Mouse (Mus musculus) small intestine, adult 2 months (tissue): ENCODE measurements at regions not wholly inside any gene's neighbourhood (a gene's known extent, or its start where the extent isn't known, plus 50 kb on each side); places are given as distances from the start of the nearest gene placed in this dataset.

ENCODE experiments used
- H3K27ac ChIP-seq: fragments of 200-500 bp; 2 replicates; pipeline ENCODE4 v1.5.1; 2012; ENCODE audit warnings: low read depth, low read length, control low read depth, inconsistent platforms; ENCODE audit not compliant: insufficient read depth
- H3K27me3 ChIP-seq: fragments of 200-500 bp; 2 replicates; pipeline ENCODE4 v1.6.1; 2012; ENCODE audit warnings: mild to moderate bottlenecking, moderate library complexity, low read length, inconsistent platforms; ENCODE audit not compliant: control insufficient read depth, insufficient read depth
- H3K36me3 ChIP-seq: fragments of 200-500 bp; 2 replicates; pipeline ENCODE4 v1.6.1; 2012; ENCODE audit warnings: mild to moderate bottlenecking, low read length, control low read depth, inconsistent platforms; ENCODE audit not compliant: control insufficient read depth, insufficient read depth
- H3K4me1 ChIP-seq: fragments of 200-500 bp; 2 replicates; pipeline ENCODE4 v1.6.1; 2012; ENCODE audit warnings: low read length, inconsistent platforms, mixed read lengths; ENCODE audit not compliant: control insufficient read depth, insufficient read depth, insufficient read length
- H3K4me3 ChIP-seq: fragments of 200-500 bp; 2 replicates; pipeline ENCODE4 v1.5.1; 2012; ENCODE audit warnings: low read depth, mild to moderate bottlenecking, control low read depth, inconsistent platforms, low read length, moderate library complexity
- CTCF ChIP-seq: fragments of 200-500 bp; IDR thresholded peaks from 2 replicates; pipeline ENCODE4 v1.5.1; 2012; ENCODE audit warnings: low read depth, mild to moderate bottlenecking, control low read depth, inconsistent platforms, low read length, moderate library complexity, mixed read lengths; ENCODE audit not compliant: insufficient replicate concordance, insufficient read length; ENCODE audit errors: extremely low read depth
- POLR2A ChIP-seq: fragments of 200-500 bp; IDR thresholded peaks from 2 replicates; pipeline ENCODE4 v1.6.1; 2012; ENCODE audit warnings: low read depth, mild to moderate bottlenecking, control low read depth, inconsistent platforms, low read length, moderate library complexity
- WGBS: fragments of 180-500 bp; shearing (Covaris S2); methylation state at CpG from one replicate; pipeline ENCODE4 v1.1.7; 2018; 5-methylcytosine and 5-hydroxymethylcytosine counted together

GRCm38 (mm10) chr17:31777751-31778150, 77.9 kb downstream of the Sik1 start:
- Histone ChIP-seq H3K4me3 (no peak overlapping the region), H3K27ac (no peak overlapping the region), H3K36me3 (no peaks in the 10 kb centered on the region), H3K4me1 (peaks cover 2% of the 10 kb centered on the region; the same call in 1 of the 2 replicates), H3K27me3 (no peaks in the 10 kb centered on the region)
- WGBS, result 75% methylated on average over 5 of the region's 5 CpGs
- TF ChIP-seq POLR2A, result no peak
- TF ChIP-seq CTCF, result no peak

GRCm38 (mm10) chr17:31779466-31779865, 76.1 kb downstream of the Sik1 start:
- Histone ChIP-seq H3K36me3 (no peaks in the 10 kb centered on the region), H3K4me3 (no peak overlapping the region), H3K4me1 (peaks cover 2% of the 10 kb centered on the region; the same call in 1 of the 2 replicates), H3K27ac (no peak overlapping the region), H3K27me3 (no peaks in the 10 kb centered on the region)
- 63% methylated on average over 3 of the region's 3 CpGs for WGBS
- TF ChIP-seq CTCF (no peak), POLR2A (no peak)

DNA sequence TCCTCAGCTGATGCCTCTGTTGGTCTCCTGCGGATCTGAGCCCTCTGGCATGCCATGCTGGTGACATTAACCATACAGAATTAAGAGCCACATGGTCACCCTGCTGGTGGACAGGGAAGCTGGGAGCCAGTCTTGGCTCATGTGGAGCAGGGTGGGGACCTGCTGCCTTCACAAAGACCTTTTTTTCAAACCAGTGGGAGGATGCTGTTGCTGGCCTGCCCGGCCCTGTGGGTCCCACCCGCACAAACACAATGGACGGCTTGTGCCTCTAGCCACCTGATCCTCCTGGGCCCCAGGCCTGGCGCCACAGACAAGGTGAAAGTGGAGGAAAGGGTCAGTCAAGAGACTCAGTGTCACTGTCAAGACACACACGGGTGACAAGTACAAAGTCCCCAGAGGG, 73.4 kb downstream of the Sik1 start:
- no peaks in the 10 kb centered on the region for H3K36me3 ChIP-seq
- peaks cover 2% of the 10 kb centered on the region; the same call in 1 of the 2 replicates for H3K4me1 ChIP-seq
- 70% methylated on average over 6 of the region's 6 CpGs for WGBS
- H3K27ac ChIP-seq, result no peak overlapping the region
- no peaks in the 10 kb centered on the region for H3K27me3 ChIP-seq
- no peak for TF ChIP-seq CTCF
- no peak for TF ChIP-seq POLR2A
- no peak overlapping the region for H3K4me3 ChIP-seq

GRCm38 (mm10) chr17:31783071-31783470, 72.5 kb downstream of the Sik1 start:
- no peak for TF ChIP-seq CTCF
- Histone ChIP-seq H3K27me3 (no peaks in the 10 kb centered on the region), H3K4me1 (no peaks in the 10 kb centered on the region), H3K4me3 (no peak overlapping the region), H3K36me3 (no peaks in the 10 kb centered on the region), H3K27ac (no peak overlapping the region)
- 92% methylated on average over 5 of the region's 5 CpGs for WGBS

DNA sequence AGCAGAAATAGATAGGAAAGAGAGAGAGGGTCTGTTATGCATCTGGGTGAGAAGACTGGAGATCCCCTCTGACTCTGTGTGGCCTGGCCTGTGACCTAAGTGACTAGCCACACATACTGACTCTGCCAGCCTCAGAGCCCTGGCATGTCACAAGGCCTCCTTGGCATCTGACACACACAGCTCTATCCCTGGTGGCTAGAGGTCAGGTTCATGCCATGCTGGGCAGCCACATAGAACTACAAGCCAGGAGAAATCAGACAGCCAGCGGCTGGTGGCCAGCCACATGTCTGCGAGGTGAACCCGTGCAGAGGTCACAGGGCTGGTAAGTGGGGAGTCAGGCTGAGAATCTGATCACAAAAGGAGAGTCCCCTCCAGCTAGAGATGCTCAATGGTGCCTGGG, 67.3 kb downstream of the Sik1 start:
- WGBS, result 93% methylated on average over 3 of the region's 3 CpGs
- no peak overlapping the region for H3K27ac ChIP-seq

DNA sequence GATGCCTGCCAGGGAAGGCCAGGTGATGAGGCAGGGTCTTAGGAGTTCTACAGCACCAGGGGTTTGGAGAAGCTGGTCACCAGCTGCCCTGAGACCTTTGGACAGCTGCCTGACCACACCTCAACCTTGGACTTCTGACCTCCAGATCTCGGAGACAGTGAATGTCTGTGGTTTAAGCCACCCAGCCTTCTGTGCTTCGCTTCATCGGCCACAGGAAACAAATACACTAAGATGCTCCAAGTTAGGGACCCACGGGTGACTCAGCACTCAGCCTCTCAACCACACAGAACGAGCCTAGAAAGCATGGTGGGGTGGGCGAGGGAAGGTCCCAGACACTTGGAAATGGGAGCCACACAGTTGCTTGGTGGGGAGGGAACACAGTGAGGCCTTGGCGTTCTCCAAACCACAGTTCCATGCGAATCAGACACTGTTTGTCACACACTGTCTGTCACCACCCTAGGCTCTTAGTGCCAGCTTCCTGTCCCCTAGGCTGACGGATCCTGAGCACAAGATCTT, 66.5 kb downstream of the Sik1 start:
- Histone ChIP-seq H3K27me3 (no peaks in the 10 kb centered on the region), H3K27ac (no peak overlapping the region), H3K4me1 (peaks cover 16% of the 10 kb centered on the region; the same call in 1 of the 2 replicates), H3K4me3 (no peak overlapping the region), H3K36me3 (no peaks in the 10 kb centered on the region)
- TF ChIP-seq POLR2A (no peak), CTCF (no peak)
- 53% methylated on average over 9 of the region's 9 CpGs for WGBS

More for the DNA sequence above, 67.3 kb downstream of the Sik1 start:
- peaks cover 16% of the 10 kb centered on the region; the same call in 1 of the 2 replicates for H3K4me1 ChIP-seq
- H3K27me3 ChIP-seq, result no peaks in the 10 kb centered on the region
- no peak for TF ChIP-seq CTCF
- no peak for TF ChIP-seq POLR2A
- H3K4me3 ChIP-seq, result no peak overlapping the region
- H3K36me3 ChIP-seq, result no peaks in the 10 kb centered on the region

DNA sequence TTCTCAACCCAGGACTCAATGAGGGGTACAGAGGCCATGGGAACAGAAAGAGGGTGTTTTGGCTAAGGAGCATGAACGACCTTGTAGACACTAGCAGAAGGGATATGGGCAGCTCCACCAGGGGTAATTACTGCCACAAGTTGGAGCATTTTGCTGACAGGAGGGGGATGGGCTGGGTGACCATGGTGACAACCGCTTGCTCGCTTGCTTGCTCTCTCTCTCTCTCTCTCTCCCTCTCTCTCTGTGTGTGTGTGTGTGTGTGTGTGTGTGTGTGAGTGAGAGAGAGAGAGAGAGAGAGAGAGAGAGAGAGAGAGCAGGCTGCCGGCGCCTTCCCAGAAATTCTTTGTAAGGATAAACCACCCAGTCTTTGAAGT, 65.7 kb downstream of the Sik1 start:
- TF ChIP-seq CTCF, result no peak
- no peak for TF ChIP-seq POLR2A
- Histone ChIP-seq H3K4me1 (peaks cover 16% of the 10 kb centered on the region; the same call in 1 of the 2 replicates), H3K4me3 (no peak overlapping the region), H3K36me3 (no peaks in the 10 kb centered on the region), H3K27ac (0 out of 2 replicates have a peak overlapping the region, but pooled peaks have one; percentile 17), H3K27me3 (no peaks in the 10 kb centered on the region)
- 66% methylated on average over 5 of the region's 5 CpGs for WGBS
